Mouse (Mus musculus) midbrain, embryonic 13.5 days (tissue): ENCODE data around the gene Ccdc28b. TPM values are rescaled to one million over a fixed set of nuclear protein-coding genes. Genes with fewer than 3 reads are reported as not detected.
A peak's percentile ranks its signal among the peaks of the same experiment; 100 is the strongest.

Experiments used
- ATAC-seq: fragments of 200-750 bp; cut with Nextera tagmentation; 2 replicates; pipeline ENCODE4 v1.8.0; 2017; ENCODE audit warnings: mild to moderate bottlenecking, moderate TSS enrichment, moderate library complexity
- H3K27ac ChIP-seq: fragments of 300-500 bp; sonication (generic); 2 replicates; pipeline ENCODE4 v1.5.1; 2015; ENCODE audit warnings: inconsistent platforms, mild to moderate bottlenecking, moderate library complexity
- H3K27me3 ChIP-seq: fragments of 300-500 bp; sonication (generic); 2 replicates; pipeline ENCODE4 v1.6.1; 2015; ENCODE audit warnings: mild to moderate bottlenecking, inconsistent platforms
- H3K36me3 ChIP-seq: fragments of 300-500 bp; sonication (generic); 2 replicates; pipeline ENCODE4 v1.6.1; 2015; ENCODE audit warnings: mild to moderate bottlenecking, inconsistent platforms
- H3K4me1 ChIP-seq: fragments of 300-500 bp; sonication (generic); replicated peaks from 2 replicates; pipeline ENCODE4 v1.6.1; 2015; ENCODE audit warnings: inconsistent platforms
- H3K4me2 ChIP-seq: fragments of 300-500 bp; sonication (generic); replicated peaks from 2 replicates; pipeline ENCODE4 v1.6.1; 2015; ENCODE audit warnings: moderate library complexity, mild to moderate bottlenecking, inconsistent platforms
- H3K4me3 ChIP-seq: fragments of 300-500 bp; sonication (generic); replicated peaks from 2 replicates; pipeline ENCODE4 v1.5.1; 2015; ENCODE audit warnings: mild to moderate bottlenecking, inconsistent platforms
- H3K9ac ChIP-seq: fragments of 300-500 bp; sonication (generic); replicated peaks from 2 replicates; pipeline ENCODE4 v1.6.1; 2015; ENCODE audit warnings: mild to moderate bottlenecking, inconsistent platforms
- H3K9me3 ChIP-seq: fragments of 300-500 bp; sonication (generic); 2 replicates; pipeline ENCODE4 v1.6.1; 2016; ENCODE audit warnings: mild to moderate bottlenecking, inconsistent platforms
- WGBS: fragments of 180-500 bp; shearing (Covaris S2); methylation state at CpG from one replicate; pipeline ENCODE4 v1.1.7; 2015; 5-methylcytosine and 5-hydroxymethylcytosine counted together
- polyA plus RNA-seq: library from polyadenylated mRNA; unstranded; fragments of >200 nt; fragmentation: Nextera tagmentation; extraction: Ambion mirVana; gene quantifications from 2 replicates; pipeline ENCODE4 v1.2.1, GENCODE M21; 2015

The Ccdc28b gene
- polyA plus RNA-seq, 1 experiment from 2014 or later, result 137 TPM

DNA sequence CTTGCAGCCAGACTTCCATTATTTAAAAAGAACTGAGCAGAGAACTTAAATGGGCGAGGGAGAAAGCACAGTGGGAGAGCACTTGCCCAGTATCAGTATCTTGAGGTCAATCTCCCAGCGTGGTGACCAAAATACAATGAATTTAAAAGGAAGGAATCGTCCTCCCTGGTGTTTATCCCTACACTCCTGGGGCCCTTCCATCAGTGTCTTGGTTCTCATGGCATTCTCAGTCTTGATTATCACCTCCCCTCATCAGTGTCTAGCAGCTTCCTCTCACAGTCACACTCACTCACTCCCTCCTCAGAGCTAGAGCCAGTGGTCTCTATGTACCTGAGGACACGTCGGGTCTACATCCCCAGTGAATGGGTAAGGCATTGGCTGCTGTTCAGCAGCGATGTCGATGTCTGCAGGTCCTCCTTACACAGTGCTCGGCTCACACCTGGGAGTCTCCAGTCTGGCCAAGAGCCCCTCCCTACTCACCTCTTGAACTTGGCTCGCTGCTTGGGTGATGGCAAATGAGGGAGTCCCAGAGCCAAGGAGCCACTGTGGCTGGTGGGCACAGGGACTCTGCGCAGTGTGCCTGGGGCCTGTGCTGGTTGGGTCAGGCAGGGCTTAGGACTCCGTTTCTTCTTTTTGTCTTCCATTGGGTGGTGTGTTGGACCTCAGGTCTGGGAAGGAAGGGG is 1.5 kb downstream of the Ccdc28b start:
- Histone ChIP-seq H3K4me2 (peak overlapping the region; percentile 73), H3K27me3 (no peaks in the 10 kb centered on the region), H3K27ac (peak overlapping the region; percentile 93), H3K4me3 (peak overlapping the region; percentile 58), H3K4me1 (peaks cover 63% of the 10 kb centered on the region), H3K9ac (peak overlapping the region; percentile 74), H3K9me3 (no peaks in the 10 kb centered on the region), H3K36me3 (peaks cover 30% of the 10 kb centered on the region)
- whole genome bisulfite sequencing, result 73% methylated on average over 11 of the region's 11 CpGs
- ATAC-seq, result no peak

DNA sequence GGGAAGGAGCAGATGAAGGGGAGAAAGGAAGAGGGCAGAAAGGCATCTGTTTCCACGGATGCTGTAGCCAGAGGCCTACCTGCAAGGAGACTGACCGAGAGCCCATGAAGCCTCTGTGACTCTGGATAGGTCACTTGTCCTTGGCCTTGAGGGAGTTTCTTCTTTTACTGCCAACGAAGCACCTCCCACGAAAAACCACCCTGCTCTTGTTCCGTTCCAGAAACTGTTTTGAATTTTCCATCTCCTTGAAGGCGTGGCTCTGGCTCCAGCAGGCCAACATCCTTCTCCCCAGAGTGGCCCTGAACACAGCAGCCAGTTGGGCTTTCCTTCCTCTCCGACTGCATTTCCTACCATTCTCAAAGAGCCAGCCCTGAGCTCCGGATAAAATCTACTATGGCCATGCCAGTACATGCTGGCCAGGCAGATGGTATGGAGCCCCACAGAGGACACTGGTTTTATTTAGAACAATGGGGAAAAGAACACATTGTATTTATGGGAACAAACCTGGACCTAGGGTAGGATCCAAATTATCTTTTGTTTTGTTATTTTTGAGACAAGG is 2.4 kb downstream of the Ccdc28b start:
- 89% methylated on average over 8 of the region's 8 CpGs for WGBS

GRCm38 (mm10) chr4:129620419-129621282 is 3.1 kb downstream of the Ccdc28b start:
- WGBS, result 91% methylated on average over 11 of the region's 11 CpGs
- H3K4me2 ChIP-seq, result no peak overlapping the region
- no peaks in the 10 kb centered on the region for H3K27me3 ChIP-seq
- peaks cover 63% of the 10 kb centered on the region for H3K4me1 ChIP-seq
- no peak for ATAC-seq
- peak overlapping the region; percentile 74; the same call in 1 of the 2 replicates for H3K9ac ChIP-seq
- H3K9me3 ChIP-seq, result no peaks in the 10 kb centered on the region
- no peak overlapping the region for H3K4me3 ChIP-seq
- peaks cover 30% of the 10 kb centered on the region for H3K36me3 ChIP-seq
- H3K27ac ChIP-seq, result no peak overlapping the region

More for the DNA sequence above, 2.4 kb downstream of the Ccdc28b start:
- peaks cover 68% of the 10 kb centered on the region for H3K4me1 ChIP-seq
- peak overlapping the region; percentile 73; the same call in 1 of the 2 replicates for H3K4me2 ChIP-seq
- H3K4me3 ChIP-seq, result no peak overlapping the region
- H3K9me3 ChIP-seq, result no peaks in the 10 kb centered on the region
- H3K27ac ChIP-seq, result no peak overlapping the region
- H3K36me3 ChIP-seq, result peaks cover 30% of the 10 kb centered on the region
- no peaks in the 10 kb centered on the region for H3K27me3 ChIP-seq
- peak overlapping the region; percentile 74; the same call in 1 of the 2 replicates for H3K9ac ChIP-seq
- ATAC-seq, result no peak

DNA sequence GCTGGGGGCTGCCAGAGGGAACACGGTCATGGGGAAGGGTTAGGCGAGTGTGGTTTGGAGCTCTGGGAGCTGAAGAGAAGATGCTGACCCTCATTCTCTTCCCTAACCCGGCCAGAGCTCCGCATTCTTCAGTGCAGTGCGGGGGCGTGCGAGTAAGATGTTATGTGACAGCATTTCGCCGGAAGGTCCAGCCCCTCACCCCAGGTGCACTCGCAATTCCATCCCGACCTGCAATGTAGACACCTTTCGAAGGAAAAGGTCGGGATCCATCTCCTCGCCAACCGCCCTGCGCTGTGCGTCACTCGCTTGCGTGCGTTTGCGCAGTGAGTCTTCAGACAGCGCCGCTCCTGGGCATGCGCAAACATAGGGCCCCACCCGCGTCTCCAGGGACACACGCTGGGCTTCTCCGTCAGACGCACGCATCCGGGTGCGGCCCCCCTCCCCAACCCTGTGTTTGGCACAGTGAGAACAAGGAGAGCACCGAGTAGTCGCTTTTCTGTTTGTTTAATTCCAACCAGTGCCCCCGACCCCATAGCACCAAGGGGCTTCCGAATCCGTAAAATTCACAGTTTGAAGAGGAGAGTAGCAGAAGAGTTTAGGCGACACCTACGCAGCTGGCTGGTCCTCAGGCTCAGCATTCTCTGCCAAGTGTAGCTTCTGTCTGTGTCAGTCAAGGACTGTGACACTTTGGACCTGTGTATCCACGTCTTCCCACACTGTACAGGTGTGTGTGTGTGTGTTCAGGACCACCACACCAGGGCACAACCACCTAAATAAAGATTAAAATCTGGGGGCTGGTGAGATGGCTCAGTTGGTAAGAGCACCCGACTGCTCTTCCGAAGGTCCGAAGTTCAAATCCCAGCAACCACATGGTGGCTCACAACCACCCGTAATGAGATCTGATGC is 4.7 kb downstream of the Ccdc28b start, which contains the start of gene Iqcc:
Gene Iqcc (minus strand): TSS at position 314 of the 906 bp plus-strand sequence.
- Histone ChIP-seq H3K36me3 (peaks cover 32% of the 10 kb centered on the region), H3K27me3 (no peaks in the 10 kb centered on the region), H3K4me1 (peaks cover 48% of the 10 kb centered on the region), H3K27ac (peak within 1 kb of the TSS; percentile 91), H3K4me2 (peak within 1 kb of the TSS; percentile 88), H3K9ac (peak within 1 kb of the TSS; percentile 91), H3K4me3 (peak within 1 kb of the TSS; percentile 66), H3K9me3 (no peaks in the 10 kb centered on the region)
- 4% methylated on average over 44 of the region's 44 CpGs for WGBS
- ATAC-seq, result peak; percentile 90

GRCm38 (mm10) chr4:129618031-129618430 is 5.7 kb downstream of the Ccdc28b start:
- no peak for ATAC-seq
- H3K9me3 ChIP-seq, result no peaks in the 10 kb centered on the region
- peaks cover 36% of the 10 kb centered on the region for H3K36me3 ChIP-seq
- H3K4me2 ChIP-seq, result peak overlapping the region; percentile 88
- no peaks in the 10 kb centered on the region for H3K27me3 ChIP-seq
- no peak overlapping the region for H3K27ac ChIP-seq
- 98% methylated on average over 5 of the region's 5 CpGs for WGBS
- H3K9ac ChIP-seq, result peak overlapping the region; percentile 91
- peaks cover 44% of the 10 kb centered on the region for H3K4me1 ChIP-seq
- H3K4me3 ChIP-seq, result peak overlapping the region; percentile 66

DNA sequence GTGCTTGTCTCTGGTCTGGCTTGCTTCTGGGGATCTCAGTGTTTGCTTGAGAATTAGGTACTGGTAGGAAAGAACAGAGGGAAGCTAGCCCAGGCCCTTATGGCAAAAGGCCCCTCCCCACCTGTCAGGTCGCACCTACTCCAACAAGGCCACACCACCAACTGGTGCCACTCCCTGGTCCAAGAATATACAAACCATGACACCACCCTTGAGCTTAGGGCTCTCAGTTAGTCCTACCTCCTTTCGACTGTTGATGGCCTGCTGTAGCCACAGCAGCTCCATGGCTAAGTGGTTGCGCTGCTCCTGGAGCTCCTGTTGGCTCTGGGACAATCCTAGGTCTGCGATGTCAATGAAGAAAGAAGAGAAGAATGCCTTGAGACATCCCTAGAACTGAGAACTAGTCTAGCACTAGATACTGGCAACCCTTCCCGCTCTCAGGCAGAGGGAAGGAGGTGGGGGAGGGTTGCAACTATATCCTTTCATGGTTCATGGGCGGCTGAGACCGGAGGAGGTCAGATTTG is 6.6 kb downstream of the Ccdc28b start:
- H3K9me3 ChIP-seq, result no peaks in the 10 kb centered on the region
- H3K36me3 ChIP-seq, result peaks cover 36% of the 10 kb centered on the region
- 92% methylated on average over 7 of the region's 7 CpGs for WGBS
- no peak overlapping the region for H3K9ac ChIP-seq
- H3K27ac ChIP-seq, result no peak overlapping the region
- no peak overlapping the region for H3K4me2 ChIP-seq
- peaks cover 35% of the 10 kb centered on the region for H3K4me1 ChIP-seq
- H3K27me3 ChIP-seq, result no peaks in the 10 kb centered on the region
- no peak overlapping the region for H3K4me3 ChIP-seq
- ATAC-seq, result no peak

- ATAC-seq, result no peak
- 94% methylated on average over 3 of the region's 3 CpGs for WGBS
- Histone ChIP-seq H3K27ac (no peak overlapping the region), H3K27me3 (no peaks in the 10 kb centered on the region), H3K4me1 (peaks cover 30% of the 10 kb centered on the region), H3K4me2 (no peak overlapping the region), H3K4me3 (no peak overlapping the region), H3K36me3 (peaks cover 36% of the 10 kb centered on the region), H3K9ac (no peak overlapping the region), H3K9me3 (no peaks in the 10 kb centered on the region)
Measured at GRCm38 (mm10) chr4:129616631-129617030, 7.1 kb downstream of the Ccdc28b start.

DNA sequence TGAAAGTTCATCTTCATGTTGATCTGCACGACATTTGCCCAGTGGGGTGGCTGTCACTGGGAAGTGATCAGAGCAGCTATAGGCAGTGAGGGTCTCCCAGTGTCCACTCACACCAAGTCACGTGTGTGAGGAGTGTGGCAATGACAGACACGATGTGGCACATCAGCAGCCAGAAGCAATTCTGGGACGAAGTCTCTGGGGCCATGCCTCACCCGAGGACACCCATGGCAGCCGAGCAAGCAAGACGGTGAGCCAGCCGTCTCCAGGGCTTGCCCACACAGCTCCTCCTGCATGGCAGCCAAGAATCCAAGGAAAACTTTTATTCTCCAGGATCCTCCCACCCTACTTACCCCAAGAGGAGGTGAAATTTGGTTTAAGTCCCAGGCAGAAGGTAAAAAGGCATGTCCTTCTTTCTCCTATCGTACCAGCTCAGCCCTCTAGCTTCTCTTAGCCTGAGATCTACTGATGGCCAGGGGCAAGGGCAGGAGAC is 7.9 kb downstream of the Ccdc28b start:
- ATAC-seq, result no peak
- H3K9ac ChIP-seq, result no peak overlapping the region
- no peak overlapping the region for H3K4me2 ChIP-seq
- H3K4me3 ChIP-seq, result no peak overlapping the region
- H3K27ac ChIP-seq, result no peak overlapping the region
- H3K4me1 ChIP-seq, result peaks cover 23% of the 10 kb centered on the region
- WGBS, result 91% methylated on average over 9 of the region's 9 CpGs
- H3K27me3 ChIP-seq, result no peaks in the 10 kb centered on the region
- peaks cover 30% of the 10 kb centered on the region for H3K36me3 ChIP-seq
- H3K9me3 ChIP-seq, result no peaks in the 10 kb centered on the region

- H3K4me1 ChIP-seq, result peaks cover 18% of the 10 kb centered on the region
- H3K4me2 ChIP-seq, result no peak within 1 kb of the TSS
- WGBS, result 79% methylated on average over 6 of the region's 6 CpGs
- 0 out of 2 replicates have a peak within 1 kb of the TSS, but pooled peaks have one; percentile 14 for H3K9ac ChIP-seq
- H3K27me3 ChIP-seq, result no peaks in the 10 kb centered on the region
- H3K36me3 ChIP-seq, result peaks cover 38% of the 10 kb centered on the region
- ATAC-seq, result no peak
- H3K4me3 ChIP-seq, result no peak within 1 kb of the TSS
- no peaks in the 10 kb centered on the region for H3K9me3 ChIP-seq
- H3K27ac ChIP-seq, result no peak within 1 kb of the TSS
Measured at GRCm38 (mm10) chr4:129614093-129614492, 9.7 kb downstream of the Ccdc28b start, which contains the start of gene Dcdc2b. Dcdc2b (minus strand) TSS chr4:129614257.

- Histone ChIP-seq H3K9me3 (no peaks in the 10 kb centered on the region), H3K4me2 (no peak overlapping the region), H3K36me3 (peaks cover 48% of the 10 kb centered on the region), H3K4me1 (no peaks in the 10 kb centered on the region), H3K27ac (no peak overlapping the region), H3K27me3 (no peaks in the 10 kb centered on the region), H3K4me3 (no peak overlapping the region), H3K9ac (no peak overlapping the region)
- 76% methylated on average over 4 of the region's 4 CpGs for WGBS
- ATAC-seq, result 0 out of 2 replicates have a peak, but pooled peaks have one; percentile 26
Measured at GRCm38 (mm10) chr4:129610472-129610871, 13.3 kb downstream of the Ccdc28b start.

GRCm38 (mm10) chr4:129610026-129610425 is 13.7 kb downstream of the Ccdc28b start:
- WGBS, result 77% methylated on average over 4 of the region's 4 CpGs
- H3K36me3 ChIP-seq, result peaks cover 51% of the 10 kb centered on the region
- H3K9ac ChIP-seq, result no peak overlapping the region
- no peak for ATAC-seq
- no peak overlapping the region for H3K27ac ChIP-seq
- no peaks in the 10 kb centered on the region for H3K4me1 ChIP-seq
- no peak overlapping the region for H3K4me2 ChIP-seq
- H3K27me3 ChIP-seq, result no peaks in the 10 kb centered on the region
- no peaks in the 10 kb centered on the region for H3K9me3 ChIP-seq
- no peak overlapping the region for H3K4me3 ChIP-seq
